Mouse (Mus musculus) embryo, embryonic 11.5 days (tissue): ENCODE data around the gene Eps8l2.

ENCODE experiments used
- DNase-seq: peaks from one replicate; pipeline ENCODE4 v3.0.0-alpha.2; 2012; ENCODE audit warnings: low read depth, low spot score

Gene Eps8l2

GRCm38 (mm10) chr7:141364349-141365048 is 25.8 kb downstream of the Eps8l2 start:
- no peak for DNase-seq

GRCm38 (mm10) chr7:141365049-141365445 is 26.4 kb downstream of the Eps8l2 start:
- no peak for DNase-seq

GRCm38 (mm10) chr7:141367358-141367757 is 28.7 kb downstream of the Eps8l2 start:
- DNase-seq, result no peak

GRCm38 (mm10) chr7:141369918-141370317 is 31.2 kb downstream of the Eps8l2 start:
- DNase-seq, result no peak

GRCm38 (mm10) chr7:141371942-141372595 is 33.4 kb downstream of the Eps8l2 start:
- no peak for DNase-seq

GRCm38 (mm10) chr7:141373611-141374010 is 34.9 kb downstream of the Eps8l2 start:
- DNase-seq, result no peak

GRCm38 (mm10) chr7:141374399-141374798 is 35.7 kb downstream of the Eps8l2 start:
- DNase-seq, result no peak

GRCm38 (mm10) chr7:141379584-141379983 is 40.9 kb downstream of the Eps8l2 start:
- no peak for DNase-seq

GRCm38 (mm10) chr7:141381068-141381835 is 42.6 kb downstream of the Eps8l2 start:
- no peak for DNase-seq

GRCm38 (mm10) chr7:141387807-141388486 is 49.3 kb downstream of the Eps8l2 start:
- DNase-seq, result no peak

- DNase-seq, result no peak
These were observed 49.9 kb downstream of the Eps8l2 start for GRCm38 (mm10) chr7:141388487-141389109.

GRCm38 (mm10) chr7:141390326-141391259 is 51.9 kb downstream of the Eps8l2 start:
- no peak for DNase-seq

GRCm38 (mm10) chr7:141391625-141392551 is 53.2 kb downstream of the Eps8l2 start, which contains the start of gene Taldo1:
TSS of gene Taldo1 (plus strand) at chr7:141392199.
- peak; percentile 91 for DNase-seq

GRCm38 (mm10) chr7:141392552-141393222 is 54.0 kb downstream of the Eps8l2 start:
- no peak for DNase-seq

- DNase-seq, result no peak
These were observed 55.5 kb downstream of the Eps8l2 start for GRCm38 (mm10) chr7:141394158-141394557.

GRCm38 (mm10) chr7:141394771-141395170 is 56.1 kb downstream of the Eps8l2 start:
- peak; percentile 57 for DNase-seq

GRCm38 (mm10) chr7:141395348-141395747 is 56.7 kb downstream of the Eps8l2 start:
- no peak for DNase-seq

GRCm38 (mm10) chr7:141403305-141403704 is 64.6 kb downstream of the Eps8l2 start:
- DNase-seq, result no peak

GRCm38 (mm10) chr7:141405466-141405865 is 66.8 kb downstream of the Eps8l2 start:
- DNase-seq, result no peak
